Mouse (Mus musculus): Measurements from ENCODE around the gene H2-M1. TPM values are rescaled to one million over a fixed set of nuclear protein-coding genes. Genes with fewer than 3 reads are reported as not detected.

The H2-M1 gene
- polyA plus RNA-seq (2012; ENCODE audit: insufficient read depth, insufficient read length, missing spikeins): not detected in 2 replicates

DNA sequence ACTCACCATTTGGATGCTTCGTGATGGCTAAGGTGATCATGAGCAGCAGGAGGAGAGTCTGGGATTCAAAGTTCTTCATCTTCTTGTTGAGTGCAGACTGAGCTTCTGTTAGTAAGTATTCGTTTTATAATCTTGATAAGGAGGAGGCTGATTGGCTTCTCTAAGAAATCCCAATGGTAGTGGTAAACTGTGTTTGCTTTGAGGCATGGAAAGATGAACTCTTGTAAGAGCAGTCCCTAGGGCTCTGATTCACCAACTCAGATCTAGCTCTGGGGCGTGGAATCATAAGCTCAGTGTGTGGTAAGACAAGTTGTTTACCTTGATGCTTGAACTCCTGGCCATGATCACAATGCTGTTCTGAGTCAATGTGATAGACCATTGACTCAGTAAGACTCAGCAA is at the start of gene H2-M1:
Gene H2-M1 (minus strand): TSS at position 101 of the 400 bp plus-strand sequence.
- H3K4me3 ChIP-seq (ENCODE audit: insufficient read depth, low read length): no peak within 1 kb of the TSS
- H3K27ac ChIP-seq (ENCODE audit: insufficient read depth, low read depth, low read length): no peak within 1 kb of the TSS
- no peak for TF ChIP-seq CTCF (IDR thresholded peaks at IDR 0.05; ENCODE audit: low read depth, low read length)

DNA sequence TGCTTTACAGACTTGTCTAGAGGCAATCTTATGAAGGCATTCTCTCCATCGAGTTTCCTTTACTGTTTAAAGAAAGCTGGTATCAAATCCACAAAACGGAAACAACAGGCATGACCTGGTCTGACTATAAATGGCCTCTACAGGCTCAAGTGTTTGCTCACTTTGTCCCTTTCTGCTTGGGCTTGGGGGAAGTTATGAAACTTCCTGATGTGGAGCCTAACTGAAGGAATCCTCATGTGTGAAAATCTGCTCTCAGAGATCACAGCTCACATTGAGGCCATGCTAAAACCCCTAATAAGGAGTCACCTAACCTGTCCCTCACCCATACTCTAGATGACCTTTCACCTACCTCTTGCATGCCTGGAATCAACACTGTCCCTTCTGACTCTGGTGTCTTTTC is 25.7 kb upstream of the H2-M1 start:
- H3K4me1 ChIP-seq (ENCODE audit: control insufficient read depth, insufficient read depth, low read length): no peaks in the 10 kb centered on the region
- H3K4me3 ChIP-seq (ENCODE audit: insufficient read depth, low read length): no peak overlapping the region
- TF ChIP-seq CTCF (IDR thresholded peaks at IDR 0.05; ENCODE audit: low read depth, low read length): no peak
- no peak for TF ChIP-seq POLR2A (IDR thresholded peaks at IDR 0.05; ENCODE audit: borderline replicate concordance, low read depth, low read length)
- H3K27ac ChIP-seq (ENCODE audit: insufficient read depth, low read depth, low read length): no peak overlapping the region

More for the DNA sequence above, at the start of gene H2-M1:
- H3K4me1 ChIP-seq (ENCODE audit: control insufficient read depth, insufficient read depth, low read length): no peaks in the 10 kb centered on the region

DNA sequence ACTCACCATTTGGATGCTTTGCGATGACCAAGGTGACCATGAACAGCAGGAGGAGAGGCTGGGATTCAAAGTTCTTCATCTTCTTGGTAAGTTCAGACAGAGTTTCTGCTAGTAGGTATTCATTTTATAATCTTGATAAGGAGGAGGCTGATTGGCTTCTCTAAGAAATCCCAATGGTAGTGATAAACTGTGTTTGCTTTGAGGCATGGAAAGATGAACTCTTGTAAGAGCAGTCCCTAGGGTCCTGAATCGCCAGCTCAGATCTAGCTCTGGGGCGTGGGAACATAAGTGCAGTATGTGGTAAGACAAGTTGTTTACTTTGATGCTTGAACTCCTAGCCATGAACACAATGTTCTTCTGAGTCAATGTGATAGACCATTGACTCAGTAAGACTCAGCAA is 29.5 kb downstream of the H2-M1 start, which contains the start of gene H2-M9:
Gene H2-M9 (minus strand): TSS at position 101 of the 400 bp plus-strand sequence.
- TF ChIP-seq CTCF (IDR thresholded peaks at IDR 0.05; ENCODE audit: low read depth, low read length) (no peak), POLR2A (IDR thresholded peaks at IDR 0.05; ENCODE audit: borderline replicate concordance, low read depth, low read length) (no peak)
- Histone ChIP-seq H3K4me3 (ENCODE audit: insufficient read depth, low read length) (no peak within 1 kb of the TSS), H3K27ac (ENCODE audit: insufficient read depth, low read depth, low read length) (no peak within 1 kb of the TSS), H3K4me1 (ENCODE audit: control insufficient read depth, insufficient read depth, low read length) (no peaks in the 10 kb centered on the region)

Other genes starting within 250 kb of the H2-M1 start
- not detected in 2 replicates for gene H2-M10.4, start 209.9 kb downstream of the H2-M1 start, polyA plus RNA-seq (2012; ENCODE audit: insufficient read depth, insufficient read length, missing spikeins)
- gene H2-M11, start 125.1 kb downstream of the H2-M1 start, polyA plus RNA-seq (2012; ENCODE audit: insufficient read depth, insufficient read length, missing spikeins): not detected in 2 replicates
- not detected in 2 replicates for gene H2-M9, start 29.6 kb downstream of the H2-M1 start, polyA plus RNA-seq (2012; ENCODE audit: insufficient read depth, insufficient read length, missing spikeins)
- not detected in 2 replicates for gene H2-M10.5, start 100.7 kb upstream of the H2-M1 start, polyA plus RNA-seq (2012; ENCODE audit: insufficient read depth, insufficient read length, missing spikeins)
- gene H2-M10.6, start 140.0 kb upstream of the H2-M1 start, polyA plus RNA-seq (2012; ENCODE audit: insufficient read depth, insufficient read length, missing spikeins): not detected in 2 replicates
- gene Trim26, start 164.9 kb upstream of the H2-M1 start, polyA plus RNA-seq (2012; ENCODE audit: insufficient read depth, insufficient read length, missing spikeins): 65.9 and 67.3 TPM in 2 replicates
- not detected in 2 replicates for gene Trim15, start 195.0 kb upstream of the H2-M1 start, polyA plus RNA-seq (2012; ENCODE audit: insufficient read depth, insufficient read length, missing spikeins)
- gene Trim10, start 197.4 kb upstream of the H2-M1 start, polyA plus RNA-seq (2012; ENCODE audit: insufficient read depth, insufficient read length, missing spikeins): not detected in 2 replicates
- not detected in 2 replicates for gene Trim40, start 217.9 kb upstream of the H2-M1 start, polyA plus RNA-seq (2012; ENCODE audit: insufficient read depth, insufficient read length, missing spikeins)
- not detected in 2 replicates for gene Trim31, start 225.9 kb upstream of the H2-M1 start, polyA plus RNA-seq (2012; ENCODE audit: insufficient read depth, insufficient read length, missing spikeins)